Mouse (Mus musculus) bone marrow macrophage, adult 2 months (primary cell): ENCODE results near the gene Gm6217. TPM values are rescaled to one million over a fixed set of nuclear protein-coding genes. Genes with fewer than 3 reads are reported as not detected.
"Not testable (repeated sequence)": the region's sequence is repeated elsewhere in the genome, so short reads cannot be mapped to it uniquely, and the experiment has no call there.

Experiments
- H3K27ac ChIP-seq: 2 replicates; pipeline ENCODE4 v1.5.1; 2012; ENCODE audit warnings: low read depth, low read length; ENCODE audit not compliant: insufficient read depth
- H3K4me1 ChIP-seq: 2 replicates; pipeline ENCODE4 v1.6.1; 2012; ENCODE audit warnings: low read length; ENCODE audit not compliant: control insufficient read depth, insufficient read depth
- H3K4me3 ChIP-seq: 2 replicates; pipeline ENCODE4 v1.5.1; 2012; ENCODE audit warnings: mild to moderate bottlenecking, low read length, moderate library complexity; ENCODE audit not compliant: insufficient read depth
- CTCF ChIP-seq: IDR thresholded peaks from 2 replicates; pipeline ENCODE4 v1.5.1; 2012; ENCODE audit warnings: low read depth, mild to moderate bottlenecking, low read length, moderate library complexity
- POLR2A ChIP-seq: IDR thresholded peaks from 2 replicates; pipeline ENCODE4 v1.6.1; 2012; ENCODE audit warnings: mild to moderate bottlenecking, low read depth, low read length, borderline replicate concordance
- polyA plus RNA-seq: library from polyadenylated mRNA; stranded (reverse); fragments of >200 nt; gene quantifications from 2 replicates; pipeline ENCODE4 v1.2.4, GENCODE M21; 2012; ENCODE audit not compliant: missing spikeins, insufficient read depth, insufficient read length

Gene Gm6217
- polyA plus RNA-seq, result not detected in 2 replicates

DNA sequence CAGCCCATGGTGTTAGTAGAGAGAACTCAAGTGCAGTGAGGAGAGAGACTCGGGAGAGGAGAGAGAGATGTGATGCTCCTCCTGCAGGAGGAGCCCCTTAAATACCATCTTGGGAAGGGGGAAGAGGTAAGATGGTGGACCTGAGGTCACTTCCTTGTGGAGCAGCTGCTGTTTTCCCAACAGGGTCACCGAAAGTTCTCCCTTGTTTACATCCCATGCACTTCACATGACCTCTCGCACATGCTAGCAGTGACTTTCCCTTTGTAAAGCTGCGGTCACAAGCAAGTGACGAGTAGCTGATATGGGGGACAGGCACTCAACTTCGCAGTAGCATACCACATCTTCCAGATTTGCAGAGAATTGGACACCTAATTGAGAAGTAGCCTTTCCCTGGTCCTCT, at the start of gene Gm6217:
Gene Gm6217, minus strand, starts transcription at position 74 of the 400 bp plus-strand sequence.
- not testable (repeated sequence) for H3K4me1 ChIP-seq, H3K27ac ChIP-seq, H3K4me3 ChIP-seq

DNA sequence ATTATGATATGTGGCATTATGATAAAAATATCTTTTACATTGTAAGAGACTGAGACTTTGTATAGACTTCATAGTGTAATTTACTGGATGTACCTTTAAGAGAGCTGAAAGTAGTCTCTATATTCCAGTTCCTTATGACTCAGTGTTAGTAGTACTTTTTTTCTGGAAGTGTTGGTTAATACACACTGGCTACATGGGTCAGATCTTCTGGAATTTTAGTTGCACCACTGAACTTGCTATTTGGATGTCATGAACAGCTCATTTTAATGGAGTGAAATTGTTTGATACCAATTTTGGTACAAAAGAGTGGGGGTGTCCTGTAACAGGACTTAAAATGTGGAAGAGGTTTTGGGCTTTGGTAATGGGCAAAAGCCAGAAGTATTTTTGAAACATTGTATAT, 46.6 kb upstream of the Gm6217 start:
- Histone ChIP-seq H3K27ac (no peak overlapping the region), H3K4me3 (no peak overlapping the region), H3K4me1 (peaks cover 5% of the 10 kb centered on the region)
- TF ChIP-seq CTCF (no peak), POLR2A (no peak)

DNA sequence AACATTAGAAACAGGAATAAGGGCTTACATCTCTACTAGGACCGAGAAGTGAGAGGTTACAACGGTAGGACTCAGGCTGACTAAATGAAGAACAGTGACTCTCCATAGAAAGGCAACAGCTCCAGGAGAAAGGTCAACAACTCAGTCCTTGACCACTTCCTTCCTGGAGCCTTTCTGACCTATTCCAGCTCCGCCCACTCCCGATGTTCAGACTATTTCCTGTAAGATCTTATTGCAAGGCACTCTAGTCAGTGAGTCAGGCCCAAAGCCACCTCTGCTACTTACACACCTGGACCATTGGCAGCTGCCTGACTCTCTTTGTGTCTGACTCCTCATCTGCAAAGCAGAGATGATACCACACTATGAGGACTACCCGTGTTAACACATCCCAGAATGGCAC, 44.6 kb upstream of the Gm6217 start:
- no peak overlapping the region for H3K27ac ChIP-seq
- no peak overlapping the region for H3K4me3 ChIP-seq
- no peak for TF ChIP-seq CTCF
- TF ChIP-seq POLR2A, result no peak
- peaks cover 5% of the 10 kb centered on the region for H3K4me1 ChIP-seq

DNA sequence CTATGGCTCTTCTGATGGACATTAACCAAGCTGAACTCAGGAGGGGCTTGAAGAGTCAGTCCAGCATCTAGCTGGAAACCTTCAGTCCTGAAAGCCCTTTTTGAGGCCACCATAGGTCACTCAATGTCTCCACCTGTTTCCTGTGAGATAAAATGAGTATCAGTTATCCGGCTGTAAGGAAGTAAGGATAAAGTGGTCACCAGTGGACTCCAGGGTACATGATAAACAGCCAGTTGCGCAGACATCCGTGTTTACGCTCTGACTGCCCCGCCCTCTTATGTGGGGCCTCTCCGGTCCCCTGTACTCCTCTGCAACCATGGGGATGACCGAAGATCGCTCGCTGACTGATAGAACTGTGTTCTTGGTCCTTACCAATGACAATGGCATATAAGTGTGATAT, 43.1 kb upstream of the Gm6217 start:
- Histone ChIP-seq H3K27ac (no peak overlapping the region), H3K4me1 (peaks cover 5% of the 10 kb centered on the region), H3K4me3 (no peak overlapping the region)
- TF ChIP-seq POLR2A (no peak), CTCF (no peak)

DNA sequence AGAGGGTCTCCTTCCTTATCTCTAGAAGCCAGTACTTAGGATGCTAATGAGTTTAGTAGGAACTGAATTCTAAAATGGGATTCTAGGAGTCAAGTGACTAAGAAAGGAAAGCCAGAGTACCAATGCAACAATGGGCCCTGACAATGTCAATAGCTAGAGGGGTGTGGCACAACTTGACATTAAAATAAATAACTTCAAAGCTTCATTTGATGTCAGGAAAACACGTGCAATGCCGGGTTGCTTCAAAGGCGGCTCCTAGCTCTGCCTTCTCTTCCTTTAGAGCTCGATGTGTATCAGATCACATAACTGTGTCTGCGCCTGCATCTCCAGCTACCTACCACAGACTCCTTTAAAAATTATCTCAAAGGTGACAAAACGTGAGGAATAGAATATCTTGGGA, 42.7 kb upstream of the Gm6217 start:
- Histone ChIP-seq H3K4me3 (no peak overlapping the region), H3K27ac (no peak overlapping the region), H3K4me1 (peaks cover 5% of the 10 kb centered on the region)
- TF ChIP-seq POLR2A, result no peak
- TF ChIP-seq CTCF, result no peak

DNA sequence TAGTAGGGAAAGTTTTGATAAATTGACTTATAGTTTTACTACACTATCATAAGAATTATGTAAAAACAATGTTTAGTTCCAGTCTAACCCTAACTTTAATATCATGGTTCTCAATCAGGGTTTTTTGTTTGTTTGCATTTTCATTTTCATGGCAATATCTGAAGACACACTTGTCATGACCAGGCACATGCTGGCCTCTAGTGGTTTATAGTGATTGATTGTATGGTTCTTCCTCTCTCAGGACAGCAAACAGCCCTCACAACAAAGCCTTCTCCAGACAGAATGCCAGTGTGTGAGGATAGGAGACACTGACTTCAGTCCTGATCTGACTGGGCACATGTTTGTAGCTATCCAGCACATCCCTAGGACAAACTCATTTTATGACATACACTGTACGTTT, 42.0 kb upstream of the Gm6217 start:
- Histone ChIP-seq H3K4me1 (peaks cover 5% of the 10 kb centered on the region), H3K27ac (no peak overlapping the region), H3K4me3 (no peak overlapping the region)
- TF ChIP-seq CTCF (no peak), POLR2A (no peak)

DNA sequence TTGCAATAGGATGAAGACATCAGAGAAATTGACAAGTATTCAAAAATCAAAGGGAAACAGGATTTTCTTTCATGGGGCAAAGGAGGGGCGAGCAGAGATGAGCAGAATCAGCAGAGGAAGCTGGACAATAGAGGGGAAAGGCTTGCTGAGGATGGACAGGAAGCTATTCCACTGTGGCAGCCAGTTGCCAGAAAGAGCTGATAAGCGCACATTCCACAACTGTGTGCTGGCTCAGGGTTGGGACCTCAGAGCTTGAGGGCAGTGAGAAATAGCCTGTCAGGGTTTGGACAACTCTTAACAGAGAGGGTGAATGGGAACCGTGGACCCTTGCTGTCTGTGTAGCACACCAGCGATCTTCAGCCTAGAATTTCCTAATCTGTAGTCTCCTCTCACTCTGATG, 40.8 kb upstream of the Gm6217 start:
- Histone ChIP-seq H3K27ac (no peak overlapping the region), H3K4me1 (peaks cover 5% of the 10 kb centered on the region), H3K4me3 (no peak overlapping the region)
- TF ChIP-seq CTCF (no peak), POLR2A (no peak)

DNA sequence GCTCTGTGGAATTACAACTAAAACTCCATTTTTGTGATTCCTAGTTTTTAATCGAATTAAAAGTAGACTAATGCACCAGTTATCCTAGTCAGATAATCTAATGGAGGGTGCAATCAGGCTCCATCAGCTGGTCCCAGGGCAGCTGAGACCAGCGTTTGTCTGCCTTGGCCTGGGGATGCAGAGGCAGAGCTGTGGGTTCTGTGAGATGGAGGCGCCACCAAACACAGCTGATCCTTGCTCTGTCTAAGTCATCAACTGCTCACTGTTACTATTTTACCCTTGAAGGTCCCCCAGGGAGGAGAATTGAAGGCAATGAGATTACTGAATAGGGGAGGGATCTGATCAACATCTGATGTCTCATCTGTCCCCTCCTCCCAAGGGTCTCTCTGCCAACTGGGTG, 35.2 kb upstream of the Gm6217 start:
- Histone ChIP-seq H3K4me1 (no peaks in the 10 kb centered on the region), H3K4me3 (no peak overlapping the region), H3K27ac (no peak overlapping the region)
- TF ChIP-seq CTCF, result no peak
- TF ChIP-seq POLR2A, result no peak

DNA sequence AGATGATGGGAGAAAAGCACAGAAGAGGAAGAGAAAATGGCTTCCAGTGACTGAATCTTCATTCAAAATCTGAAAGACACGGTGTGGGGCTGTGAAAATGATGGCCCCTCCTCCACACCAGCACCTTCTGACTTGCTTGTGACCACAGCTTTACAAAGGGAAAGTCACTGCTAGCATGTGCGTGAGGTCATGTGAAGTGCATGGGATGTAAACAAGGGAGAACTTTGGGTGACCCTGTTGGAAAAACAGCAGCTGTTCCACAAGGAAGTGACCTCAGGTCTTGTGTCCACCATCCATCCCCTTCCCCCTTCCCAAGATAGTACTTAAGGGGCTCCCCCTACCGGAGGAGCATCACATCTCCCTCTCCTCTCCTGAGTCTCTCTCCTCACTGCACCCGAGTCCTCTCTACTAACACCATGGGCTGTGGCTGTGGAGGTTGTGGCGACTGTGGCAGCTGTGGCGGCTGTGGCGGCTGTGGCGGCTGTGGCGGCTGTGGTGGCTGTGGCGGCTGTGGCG, 28.7 kb upstream of the Gm6217 start, which contains the start of gene Gm47955:
Gene Gm47955, plus strand, starts transcription at position 417 of the 516 bp plus-strand sequence.
- no peak for TF ChIP-seq CTCF
- TF ChIP-seq POLR2A, result no peak
- Histone ChIP-seq H3K27ac (no peak within 1 kb of the TSS), H3K4me1 (no peaks in the 10 kb centered on the region), H3K4me3 (no peak within 1 kb of the TSS)

DNA sequence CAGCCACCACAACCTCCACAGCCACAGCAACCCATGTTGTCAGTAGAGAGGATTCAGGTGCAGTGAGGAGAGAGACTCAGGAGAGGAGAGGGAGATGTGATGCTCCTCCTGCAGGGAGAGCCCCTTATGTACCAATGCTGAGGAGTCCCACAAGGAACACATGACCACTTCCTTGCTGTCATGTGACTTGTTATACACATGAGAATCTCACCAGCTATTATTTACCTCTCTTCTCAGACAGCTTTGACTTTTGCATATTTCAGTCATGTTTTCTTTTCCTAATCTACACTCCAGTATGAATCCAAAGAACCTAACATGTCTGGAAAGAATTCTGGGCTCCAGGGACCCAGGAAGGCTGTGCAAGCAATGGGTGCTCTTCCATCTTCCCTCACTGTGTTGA, 24.7 kb upstream of the Gm6217 start, which contains the start of gene Gm7544:
Gene Gm7544, minus strand, starts transcription at position 101 of the 400 bp plus-strand sequence.
- not testable (repeated sequence) for H3K4me1 ChIP-seq, H3K4me3 ChIP-seq, H3K27ac ChIP-seq

DNA sequence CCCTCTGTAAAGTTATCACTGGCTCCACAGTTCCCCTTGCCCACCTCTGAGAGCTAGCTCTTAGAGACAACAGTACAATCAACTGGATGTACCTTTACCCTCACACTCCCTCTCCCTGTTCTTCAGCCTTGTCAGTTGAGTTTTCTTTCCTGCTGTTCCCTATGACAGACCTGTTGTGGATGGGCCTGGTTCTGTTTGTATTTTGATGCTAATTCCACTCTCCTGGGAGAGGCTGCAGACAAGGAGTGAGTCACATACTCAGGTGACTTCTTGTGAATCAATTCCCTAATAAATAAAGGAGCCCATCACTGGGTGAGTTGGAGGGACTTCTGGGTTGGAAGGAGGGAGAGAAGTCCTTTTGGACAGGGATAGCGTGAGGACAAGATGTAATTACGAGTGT, 17.4 kb upstream of the Gm6217 start:
- Histone ChIP-seq H3K27ac (no peak overlapping the region), H3K4me1 (peaks cover 3% of the 10 kb centered on the region)
- TF ChIP-seq CTCF (no peak), POLR2A (no peak)

DNA sequence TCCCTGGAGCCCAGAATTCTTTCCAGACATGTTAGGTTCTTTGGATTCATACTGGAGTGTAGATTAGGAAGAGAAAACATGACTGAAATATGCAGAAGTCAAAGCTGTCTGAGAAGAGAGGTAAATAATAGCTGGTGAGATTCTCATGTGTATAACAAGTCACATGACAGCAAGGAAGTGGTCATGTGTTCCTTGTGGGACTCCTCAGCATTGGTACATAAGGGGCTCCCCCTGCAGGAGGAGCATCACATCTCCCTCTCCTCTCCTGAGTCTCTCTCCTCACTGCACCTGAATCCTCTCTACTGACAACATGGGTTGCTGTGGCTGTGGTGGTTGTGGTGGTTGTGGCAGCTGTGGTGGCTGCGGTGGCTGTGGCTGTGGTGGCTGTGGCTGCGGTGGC, 14.8 kb upstream of the Gm6217 start:
- H3K4me1 ChIP-seq, H3K4me3 ChIP-seq, H3K27ac ChIP-seq: not testable (repeated sequence)

More for the DNA sequence above, 17.4 kb upstream of the Gm6217 start:
- no peak overlapping the region for H3K4me3 ChIP-seq

DNA sequence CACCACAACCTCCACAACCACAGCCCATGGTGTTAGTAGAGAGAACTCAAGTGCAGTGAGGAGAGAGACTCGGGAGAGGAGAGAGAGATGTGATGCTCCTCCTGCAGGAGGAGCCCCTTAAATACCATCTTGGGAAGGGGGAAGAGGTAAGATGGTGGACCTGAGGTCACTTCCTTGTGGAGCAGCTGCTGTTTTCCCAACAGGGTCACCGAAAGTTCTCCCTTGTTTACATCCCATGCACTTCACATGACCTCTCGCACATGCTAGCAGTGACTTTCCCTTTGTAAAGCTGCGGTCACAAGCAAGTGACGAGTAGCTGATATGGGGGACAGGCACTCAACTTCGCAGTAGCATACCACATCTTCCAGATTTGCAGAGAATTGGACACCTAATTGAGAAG, 12.1 kb upstream of the Gm6217 start, which contains the start of gene A030003K21Rik:
Gene A030003K21Rik, minus strand, starts transcription at position 94 of the 400 bp plus-strand sequence.
- not testable (repeated sequence) for H3K27ac ChIP-seq, H3K4me1 ChIP-seq, H3K4me3 ChIP-seq

DNA sequence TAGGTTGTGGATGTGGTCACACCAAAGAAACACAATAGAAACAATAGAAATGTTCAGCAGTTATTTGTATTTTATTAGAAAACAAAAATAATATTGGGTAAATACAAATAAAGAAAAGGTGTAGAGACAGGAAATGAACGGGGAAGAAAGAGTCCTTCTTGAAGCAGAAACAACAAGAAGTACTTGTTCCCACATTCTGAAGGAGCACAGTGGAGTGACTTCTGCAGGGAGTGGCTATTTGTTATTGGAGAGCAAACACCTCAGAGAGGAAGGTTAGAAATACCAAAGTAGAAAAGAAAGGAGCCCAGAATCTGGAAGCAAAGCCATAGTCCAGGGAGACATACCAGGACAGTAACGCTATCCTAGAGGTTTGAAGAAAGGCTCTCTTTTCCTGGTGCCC, 11.3 kb upstream of the Gm6217 start:
- not testable (repeated sequence) for H3K4me1 ChIP-seq, H3K4me3 ChIP-seq, H3K27ac ChIP-seq
